Mouse (Mus musculus) heart, postnatal 36 days (tissue): Measurements from ENCODE around the gene Klrb1b. TPM values are rescaled to one million over a fixed set of nuclear protein-coding genes. Genes with fewer than 3 reads are reported as not detected.
"Not testable (repeated sequence)": the region's sequence is repeated elsewhere in the genome, so short reads cannot be mapped to it uniquely, and the experiment has no call there.

Experiments
- DNase-seq, 2 experiments: peaks; one replicate each; pipeline ENCODE4 v3.0.0; 2021 to 2022
- intact Hi-C: fragments of 180-260 bp; cut with DNase I; formaldehyde crosslinking; loops from one replicate; pipeline ENCODE4 v1.15.1; 2025
- total RNA-seq, 2 experiments: library from RNA; stranded (reverse); gene quantifications; 2 replicates each; pipeline ENCODE4 v1.2.3; 2021

Gene Klrb1b
- total RNA-seq, 2 experiments from 2014 or later, result not detected

GRCm38 (mm10) chr6:128842356-128842944 is 16.3 kb upstream of the Klrb1b start:
- no peak for DNase-seq
- intact Hi-C loops, result loop anchor here (5.0 kb wide), 1 partner anchor 685 kb away; no protein-coding TSS in a partner anchor

DNA sequence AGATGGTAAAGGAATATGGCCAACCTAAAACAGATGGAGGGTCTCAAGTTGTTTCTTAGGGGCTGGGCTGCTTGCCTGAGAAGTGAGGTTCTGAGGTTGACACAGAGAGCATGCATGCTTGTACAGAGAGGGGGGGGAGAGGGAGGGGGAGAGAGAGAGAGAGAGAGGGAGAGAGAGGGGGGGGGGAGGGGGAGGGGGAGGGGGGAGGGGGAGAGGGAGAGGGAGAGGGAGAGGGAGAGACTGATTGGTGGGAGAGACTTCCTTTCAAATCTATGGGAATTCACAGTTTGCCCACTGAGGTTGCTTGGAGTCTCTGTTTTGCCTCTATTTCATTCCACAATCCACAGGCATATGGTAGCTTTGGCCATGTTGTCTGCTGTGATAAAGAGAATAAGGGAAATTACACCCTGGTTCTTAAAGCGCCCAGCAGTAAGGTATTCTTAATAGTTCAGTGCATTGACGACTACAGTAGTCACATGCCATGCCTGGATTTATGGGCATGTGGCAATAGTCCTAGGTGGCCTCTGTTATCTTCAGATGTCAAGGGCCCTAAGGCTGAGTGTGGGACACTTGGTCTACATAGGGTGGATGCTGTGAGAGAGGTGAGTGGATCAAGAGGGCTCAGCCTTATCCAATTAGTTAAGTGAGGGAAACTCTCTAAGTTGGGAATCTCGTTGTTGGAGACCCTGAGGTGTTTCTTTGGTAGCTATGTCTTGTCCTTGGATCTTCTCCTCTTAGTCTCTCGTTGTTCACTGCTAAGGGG is 15.4 kb upstream of the Klrb1b start:
- intact Hi-C loops, result loop anchor here (2.0 to 5.0 kb wide), 2 partner anchors 13 to 686 kb away; no protein-coding TSS in a partner anchor
- no peak for DNase-seq

DNA sequence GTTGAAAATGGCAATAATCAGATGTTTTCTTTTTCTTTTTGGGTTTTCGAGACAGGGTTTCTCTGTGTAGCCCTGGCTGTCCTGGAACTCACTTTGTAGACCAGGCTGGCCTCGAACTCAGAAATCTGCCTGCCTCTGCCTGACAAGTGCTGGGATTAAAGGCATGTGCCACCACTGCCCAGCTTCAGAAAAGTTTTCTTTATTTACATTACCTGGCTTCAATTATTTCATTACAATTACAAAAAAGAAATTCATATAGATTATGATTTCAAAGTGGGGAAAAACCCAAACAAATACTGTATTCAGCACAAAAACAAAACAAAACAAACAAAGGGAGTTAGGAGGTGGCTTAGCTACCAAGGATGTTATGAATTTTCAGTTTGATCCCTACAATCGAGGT is 14.5 kb upstream of the Klrb1b start:
- not testable (repeated sequence) for DNase-seq
- intact Hi-C loops, result loop anchor here (1.0 to 5.0 kb wide), 3 partner anchors 14 to 687 kb away; no protein-coding TSS in a partner anchor

- intact Hi-C loops, result loop anchor here (1.0 to 5.0 kb wide), 4 partner anchors 15 to 687 kb away; no protein-coding TSS in a partner anchor
- no peak for DNase-seq
Observed at GRCm38 (mm10) chr6:128839921-128840320, 13.8 kb upstream of the Klrb1b start.

- intact Hi-C loops, result loop anchor here (1.0 kb wide), 1 partner anchor 106 kb away; no protein-coding TSS in a partner anchor
- peak; percentile 86 to 88 for DNase-seq
Observed at GRCm38 (mm10) chr6:128839266-128839771, 13.2 kb upstream of the Klrb1b start.

DNA sequence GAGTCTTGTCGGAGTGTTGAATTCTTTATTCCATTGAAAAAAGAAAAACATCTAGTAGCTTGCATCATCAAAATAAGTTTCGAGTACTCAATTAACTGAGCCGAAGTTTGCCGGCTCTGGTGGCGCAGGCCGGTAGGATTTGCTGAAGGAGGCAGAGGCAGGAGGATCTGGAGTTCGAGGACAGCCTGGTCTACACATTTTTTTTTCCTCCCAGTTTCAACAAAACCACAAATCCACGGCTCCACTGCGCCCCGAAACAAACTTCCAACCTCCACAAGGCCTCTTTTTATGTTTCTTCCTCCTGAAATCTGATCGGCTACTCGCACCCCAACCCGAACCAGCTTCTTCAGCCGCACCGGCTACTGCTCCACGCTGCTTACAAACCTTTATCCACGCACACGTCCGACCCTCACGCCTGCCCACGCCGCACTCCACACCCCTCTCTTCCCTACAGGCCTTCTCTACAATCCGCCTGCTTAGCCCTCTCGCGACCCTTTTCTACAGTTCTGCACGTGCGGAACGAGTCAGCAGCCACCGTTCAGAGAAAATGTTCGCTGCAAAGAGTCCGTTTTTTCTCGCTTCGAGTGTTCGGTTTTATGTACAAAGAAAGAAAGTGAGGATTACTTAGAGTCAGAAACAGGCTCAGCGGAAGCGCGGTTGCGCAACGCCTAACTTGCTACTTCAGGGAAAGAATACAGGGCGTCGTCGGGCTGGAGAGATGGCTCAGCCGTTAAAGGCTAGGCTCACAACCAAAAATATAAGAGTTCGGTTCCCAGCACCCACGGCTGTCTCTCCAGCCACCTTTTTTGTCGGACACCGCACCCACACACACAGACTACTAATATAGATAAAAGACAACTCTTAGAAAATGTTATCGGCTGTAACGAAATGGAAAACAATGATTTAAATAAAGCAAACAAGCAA is 12.5 kb upstream of the Klrb1b start:
- intact Hi-C loops, result loop anchor here (1.0 kb wide), 3 partner anchors 35 to 107 kb away; no protein-coding TSS in a partner anchor
- DNase-seq, result peak; percentile 93 to 95

GRCm38 (mm10) chr6:128837454-128838341 is 11.6 kb upstream of the Klrb1b start:
- DNase-seq, result peak in 1 of 2 experiments; percentile 33
- intact Hi-C loops, result loop anchor here (1.0 kb wide), 2 partner anchors 34 to 73 kb away; no protein-coding TSS in a partner anchor

DNA sequence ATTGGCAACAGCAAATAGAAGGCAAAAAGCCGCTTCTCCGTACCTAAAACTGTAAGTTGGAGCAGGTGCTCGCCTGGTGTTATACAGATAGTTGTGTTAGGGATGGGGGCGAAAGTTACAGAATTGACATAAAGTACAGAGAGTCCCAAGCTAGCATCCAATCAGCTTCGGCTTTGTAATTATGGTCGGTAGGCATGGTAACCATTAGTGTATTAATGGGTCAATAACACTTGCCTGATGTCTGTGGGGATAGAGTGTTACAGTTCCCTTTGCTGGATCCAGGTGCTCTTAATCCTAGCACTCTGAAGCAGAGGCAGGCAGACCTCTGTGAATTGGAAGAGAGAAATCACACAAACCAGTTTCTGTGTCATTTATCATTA is 10.8 kb upstream of the Klrb1b start:
- intact Hi-C loops, result no loop called here

GRCm38 (mm10) chr6:128836191-128836954 is 10.2 kb upstream of the Klrb1b start:
- intact Hi-C loops, result no loop called here
- no peak for DNase-seq

More for the DNA sequence above, 10.8 kb upstream of the Klrb1b start:
- no peak for DNase-seq

DNA sequence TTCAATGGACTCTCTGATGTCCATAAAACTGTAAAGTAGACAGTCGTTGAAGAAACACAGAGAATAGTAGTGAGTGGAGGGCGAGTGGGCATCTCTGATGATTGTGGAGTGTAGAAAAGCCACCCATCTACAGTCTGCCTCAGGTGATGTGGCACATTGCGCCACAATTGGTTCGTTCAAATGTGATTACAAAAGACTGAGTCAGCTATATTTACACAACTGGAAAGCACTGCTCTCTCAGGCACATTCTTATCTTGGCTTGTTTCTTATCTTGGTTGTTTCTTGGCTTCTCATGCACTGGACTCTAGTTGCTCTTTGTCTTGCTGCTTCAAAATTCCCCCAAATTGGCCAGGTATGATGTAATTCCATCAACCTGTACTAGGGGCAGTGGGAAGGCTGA is 9.4 kb upstream of the Klrb1b start:
- no peak for DNase-seq
- intact Hi-C loops, result no loop called here

GRCm38 (mm10) chr6:128833046-128833445 is 6.9 kb upstream of the Klrb1b start:
- intact Hi-C loops, result no loop called here
- no peak for DNase-seq

- intact Hi-C loops, result loop anchor here (2.0 kb wide), 1 partner anchor 21 kb away; no protein-coding TSS in a partner anchor
- DNase-seq, result no peak
Observed at GRCm38 (mm10) chr6:128829837-128830236, 3.7 kb upstream of the Klrb1b start.

GRCm38 (mm10) chr6:128826781-128827180 is 650 bp upstream of the Klrb1b start:
- no peak for DNase-seq
- intact Hi-C loops, result no loop called here

DNA sequence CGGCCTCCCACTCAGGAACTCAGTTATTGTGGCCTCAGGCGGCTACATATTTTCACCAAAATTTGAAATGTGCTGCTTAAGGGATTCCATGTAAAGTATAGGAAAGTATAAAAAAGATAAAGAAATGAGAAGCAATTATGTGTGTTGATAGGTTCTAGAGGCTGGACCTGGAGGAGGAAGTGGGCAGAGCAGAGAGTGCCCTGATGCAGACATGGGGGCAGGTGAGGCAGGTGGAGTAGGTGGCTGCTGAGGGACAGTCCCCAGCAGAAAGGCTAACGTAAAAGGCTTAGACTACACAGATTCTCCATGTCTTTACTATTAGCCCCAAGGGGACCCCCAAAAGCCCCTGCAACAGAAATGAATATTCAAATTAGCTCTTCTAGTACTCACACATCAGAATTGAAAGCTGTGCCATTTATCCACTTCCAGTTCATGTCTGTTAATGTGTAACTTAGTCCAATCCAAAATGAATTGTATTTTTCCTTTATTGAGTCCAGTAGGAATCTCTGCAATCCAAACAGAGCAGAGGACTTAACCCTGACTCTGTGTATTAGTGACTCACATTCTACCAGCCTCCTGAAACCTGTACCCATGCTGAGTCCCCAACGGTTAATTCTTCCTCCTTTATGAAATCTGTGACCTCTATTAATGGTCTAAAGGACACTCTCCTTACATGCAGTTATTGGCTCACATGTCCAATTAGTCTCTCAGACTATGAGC is 7.9 kb downstream of the Klrb1b start:
- intact Hi-C loops, result no loop called here

DNA sequence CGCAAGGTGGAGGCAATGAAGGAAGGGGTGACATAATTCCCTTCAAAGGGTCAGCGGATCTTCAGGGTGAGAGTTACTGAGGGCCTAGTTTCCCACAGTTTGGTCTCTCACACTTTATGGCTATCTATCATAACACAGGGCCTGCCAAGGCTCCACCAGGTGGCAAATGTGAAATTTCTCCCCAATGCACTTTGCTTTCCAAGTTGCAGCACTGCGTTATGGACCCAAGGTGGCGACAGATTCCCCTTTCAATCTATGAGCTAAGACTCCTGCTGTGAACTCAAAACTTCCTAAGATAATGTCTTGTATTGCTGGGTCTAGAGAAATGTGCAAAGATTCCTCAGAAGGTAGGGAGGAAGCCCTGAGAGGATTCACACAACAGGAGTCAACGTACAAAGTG is 17.6 kb downstream of the Klrb1b start:
- no peak for DNase-seq
- intact Hi-C loops, result loop anchor here (2.0 kb wide), 1 partner anchor 22 kb away; no protein-coding TSS in a partner anchor

More for the DNA sequence above, 7.9 kb downstream of the Klrb1b start:
- no peak for DNase-seq

DNA sequence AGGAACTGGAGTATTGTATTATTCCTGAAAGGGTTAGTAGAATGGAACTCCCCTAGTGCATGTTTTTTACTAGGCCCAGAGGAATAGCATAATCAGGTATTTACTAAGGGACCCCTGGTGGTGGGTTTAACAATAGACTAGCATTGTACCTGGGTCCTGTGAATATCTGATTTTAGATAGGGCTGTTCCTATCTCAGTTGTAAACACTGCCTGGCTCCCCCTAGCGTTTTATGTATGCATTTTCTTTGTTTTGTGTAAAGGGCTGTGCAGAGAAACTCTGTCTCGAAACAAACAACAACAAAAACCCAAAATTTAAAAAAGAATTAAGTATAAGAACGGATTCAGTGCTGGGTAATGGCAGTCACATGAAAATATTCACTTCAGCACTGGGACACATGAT is 19.1 kb downstream of the Klrb1b start:
- no peak for DNase-seq
- intact Hi-C loops, result no loop called here

DNA sequence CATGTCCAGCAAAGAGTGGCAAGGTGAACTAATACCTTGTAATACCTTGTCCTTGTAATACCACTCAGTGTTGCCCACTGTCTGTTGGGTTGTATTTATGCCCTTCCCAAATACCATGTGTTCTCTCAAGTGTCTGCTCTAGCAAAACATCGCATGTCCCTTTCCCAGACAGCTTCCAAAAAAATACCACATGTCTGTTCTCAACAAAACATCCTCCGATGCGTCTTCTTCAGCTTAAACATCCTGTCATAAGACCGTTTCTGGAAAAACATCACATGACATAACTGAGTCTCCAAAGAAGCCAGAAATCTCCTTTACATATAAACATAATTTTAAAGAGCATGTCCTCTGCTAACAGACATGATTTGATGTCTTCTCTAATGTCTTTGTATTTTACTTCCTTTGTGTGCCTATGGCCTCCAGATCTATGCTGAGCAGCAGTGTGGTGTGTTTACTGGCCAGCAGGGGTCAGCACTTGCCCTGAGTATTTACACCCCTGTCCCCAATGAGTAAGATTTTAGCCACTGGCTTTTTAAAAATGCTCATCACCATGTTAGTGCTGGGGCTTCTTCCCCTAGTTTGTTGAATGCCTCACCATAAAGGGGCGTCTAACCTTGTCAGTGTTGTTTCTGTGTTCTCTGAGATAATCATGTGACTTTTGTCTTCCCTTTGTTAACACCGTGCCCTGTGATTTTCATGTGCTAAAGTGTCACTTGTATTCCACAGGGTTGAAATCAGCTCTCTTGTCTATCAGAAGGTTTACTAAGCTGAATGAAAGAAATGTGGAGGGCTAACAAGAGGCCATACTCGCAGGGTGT is 21.1 kb downstream of the Klrb1b start:
- intact Hi-C loops, result loop anchor here (1.0 kb wide), 1 partner anchor 38 kb away; no protein-coding TSS in a partner anchor
- peak; percentile 59 to 74 for DNase-seq
